Mouse (Mus musculus) thymus, adult 2 months (tissue): Measurements from ENCODE around the gene Eci1.

Experiments used
- CTCF ChIP-seq: fragments of 200-500 bp; IDR thresholded peaks from 2 replicates; pipeline ENCODE4 v1.5.1; 2012; ENCODE audit warnings: mild to moderate bottlenecking, control low read depth, low read length, moderate library complexity, borderline replicate concordance; ENCODE audit not compliant: control insufficient read depth, poor library complexity, insufficient read depth; ENCODE audit errors: extremely low read depth
- POLR2A ChIP-seq: fragments of 200-500 bp; IDR thresholded peaks from 2 replicates; pipeline ENCODE4 v1.6.1; 2012; ENCODE audit warnings: mild to moderate bottlenecking, low read length, control low read depth, moderate library complexity; ENCODE audit not compliant: control insufficient read depth, poor library complexity, insufficient read depth; ENCODE audit errors: extremely low read depth

GRCm38 (mm10) chr17:24394456-24394855, 32.0 kb upstream of the Eci1 start:
- no peak for TF ChIP-seq CTCF
- no peak for TF ChIP-seq POLR2A
